Mouse (Mus musculus): ENCODE measurements around the gene Rab10. TPM values are rescaled to one million over a fixed set of nuclear protein-coding genes. Genes with fewer than 3 reads are reported as not detected.

The Rab10 gene
- polyA plus RNA-seq, 1 experiment from 2014 or later = 89.7 TPM

GRCm38 (mm10) chr12:3296056-3296455 is 13.7 kb downstream of the Rab10 start:
- no peaks in the 10 kb centered on the region for H3K27me3 ChIP-seq (ENCODE audit: insufficient read depth, low read length)
- no peak for DNase-seq
- H3K4me1 ChIP-seq (ENCODE audit: insufficient read depth) = no peaks in the 10 kb centered on the region
- no peak overlapping the region for H3K27ac ChIP-seq (ENCODE audit: low read depth)
- TF ChIP-seq CTCF (IDR thresholded peaks at IDR 0.05; ENCODE audit: low read depth) = no peak
- H3K36me3 ChIP-seq (ENCODE audit: insufficient read depth) = peaks cover 6% of the 10 kb centered on the region; the same call in 1 of the 2 replicates
- 81% methylated on average over 2 of the region's 2 CpGs for WGBS
- H3K4me3 ChIP-seq (ENCODE audit: low read depth, low read length) = no peak overlapping the region
- ATAC-seq (ENCODE audit: insufficient read depth) = no peak
- no peak overlapping the region for H3K9ac ChIP-seq
- H3K4me2 ChIP-seq = no peak overlapping the region
- 0 out of 2 replicates have a peak, but pooled peaks cover 2% of the 10 kb centered on the region for H3K9me3 ChIP-seq (ENCODE audit: low read depth, low read length)

- H3K4me3 ChIP-seq (ENCODE audit: low read depth, low read length) = no peak overlapping the region
- ATAC-seq (ENCODE audit: insufficient read depth) = no peak
These were observed 17.9 kb downstream of the Rab10 start for GRCm38 (mm10) chr12:3291849-3292248.

GRCm38 (mm10) chr12:3291038-3291437 is 18.7 kb downstream of the Rab10 start:
- H3K27ac ChIP-seq (ENCODE audit: low read depth) = no peak overlapping the region
- H3K9me3 ChIP-seq (ENCODE audit: low read depth, low read length) = no peaks in the 10 kb centered on the region
- no peaks in the 10 kb centered on the region for H3K4me1 ChIP-seq (ENCODE audit: insufficient read depth)
- H3K27me3 ChIP-seq (ENCODE audit: insufficient read depth, low read length) = no peaks in the 10 kb centered on the region
- 87% methylated on average over 4 of the region's 4 CpGs for WGBS
- no peak for TF ChIP-seq CTCF (IDR thresholded peaks at IDR 0.05; ENCODE audit: low read depth)
- DNase-seq = no peak
- H3K4me2 ChIP-seq = no peak overlapping the region
- H3K9ac ChIP-seq = no peak overlapping the region
- no peak for ATAC-seq (ENCODE audit: insufficient read depth)
- peaks cover 11% of the 10 kb centered on the region; the same call in 1 of the 2 replicates for H3K36me3 ChIP-seq (ENCODE audit: insufficient read depth)
- no peak overlapping the region for H3K4me3 ChIP-seq (ENCODE audit: low read depth, low read length)

More at GRCm38 (mm10) chr12:3291849-3292248, 17.9 kb downstream of the Rab10 start:
- Histone ChIP-seq H3K27ac (ENCODE audit: low read depth) (no peak overlapping the region), H3K4me2 (no peak overlapping the region), H3K27me3 (ENCODE audit: insufficient read depth, low read length) (no peaks in the 10 kb centered on the region), H3K9me3 (ENCODE audit: low read depth, low read length) (no peaks in the 10 kb centered on the region), H3K36me3 (ENCODE audit: insufficient read depth) (peaks cover 11% of the 10 kb centered on the region; the same call in 1 of the 2 replicates), H3K9ac (no peak overlapping the region), H3K4me1 (ENCODE audit: insufficient read depth) (no peaks in the 10 kb centered on the region)
- no peak for TF ChIP-seq CTCF (IDR thresholded peaks at IDR 0.05; ENCODE audit: low read depth)
- 100% methylated on average over 1 of the region's 1 CpGs for WGBS
- DNase-seq = no peak

- TF ChIP-seq CTCF (IDR thresholded peaks at IDR 0.05; ENCODE audit: low read depth) = no peak
- H3K9ac ChIP-seq = no peak overlapping the region
- H3K36me3 ChIP-seq (ENCODE audit: insufficient read depth) = peaks cover 11% of the 10 kb centered on the region; the same call in 1 of the 2 replicates
- no peak overlapping the region for H3K27ac ChIP-seq (ENCODE audit: low read depth)
- DNase-seq (no peak), ATAC-seq (ENCODE audit: insufficient read depth) (no peak)
- no peak overlapping the region for H3K4me2 ChIP-seq
- H3K9me3 ChIP-seq (ENCODE audit: low read depth, low read length) = no peaks in the 10 kb centered on the region
- H3K4me1 ChIP-seq (ENCODE audit: insufficient read depth) = no peaks in the 10 kb centered on the region
- WGBS = 90% methylated on average over 1 of the region's 1 CpGs
- no peaks in the 10 kb centered on the region for H3K27me3 ChIP-seq (ENCODE audit: insufficient read depth, low read length)
- no peak overlapping the region for H3K4me3 ChIP-seq (ENCODE audit: low read depth, low read length)
These were observed 21.3 kb downstream of the Rab10 start for GRCm38 (mm10) chr12:3288440-3288839.

- no peaks in the 10 kb centered on the region for H3K9me3 ChIP-seq (ENCODE audit: low read depth, low read length)
- no peak for TF ChIP-seq CTCF (IDR thresholded peaks at IDR 0.05; ENCODE audit: low read depth)
- WGBS = 53% methylated on average over 1 of the region's 1 CpGs
- no peaks in the 10 kb centered on the region for H3K4me1 ChIP-seq (ENCODE audit: insufficient read depth)
- no peak overlapping the region for H3K9ac ChIP-seq
- no peak overlapping the region for H3K27ac ChIP-seq (ENCODE audit: low read depth)
- H3K4me3 ChIP-seq (ENCODE audit: low read depth, low read length) = no peak overlapping the region
- no peaks in the 10 kb centered on the region for H3K27me3 ChIP-seq (ENCODE audit: insufficient read depth, low read length)
- DNase-seq (no peak), ATAC-seq (ENCODE audit: insufficient read depth) (no peak)
- peaks cover 4% of the 10 kb centered on the region; the same call in 1 of the 2 replicates for H3K36me3 ChIP-seq (ENCODE audit: insufficient read depth)
- no peak overlapping the region for H3K4me2 ChIP-seq
These were observed 23.9 kb downstream of the Rab10 start for GRCm38 (mm10) chr12:3285919-3286318.

GRCm38 (mm10) chr12:3285377-3285776 is 24.4 kb downstream of the Rab10 start:
- TF ChIP-seq CTCF (IDR thresholded peaks at IDR 0.05; ENCODE audit: low read depth) = no peak
- Histone ChIP-seq H3K36me3 (ENCODE audit: insufficient read depth) (no peaks in the 10 kb centered on the region), H3K9ac (no peak overlapping the region), H3K27me3 (ENCODE audit: insufficient read depth, low read length) (no peaks in the 10 kb centered on the region), H3K4me1 (ENCODE audit: insufficient read depth) (no peaks in the 10 kb centered on the region), H3K9me3 (ENCODE audit: low read depth, low read length) (no peaks in the 10 kb centered on the region), H3K4me3 (ENCODE audit: low read depth, low read length) (no peak overlapping the region), H3K27ac (ENCODE audit: low read depth) (no peak overlapping the region), H3K4me2 (no peak overlapping the region)
- WGBS = 87% methylated on average over 6 of the region's 6 CpGs
- ATAC-seq (ENCODE audit: insufficient read depth) (no peak), DNase-seq (no peak)

GRCm38 (mm10) chr12:3284463-3284862 is 25.3 kb downstream of the Rab10 start:
- no peak overlapping the region for H3K9ac ChIP-seq
- no peak for DNase-seq
- no peaks in the 10 kb centered on the region for H3K4me1 ChIP-seq (ENCODE audit: insufficient read depth)
- H3K36me3 ChIP-seq (ENCODE audit: insufficient read depth) = no peaks in the 10 kb centered on the region
- no peak for TF ChIP-seq CTCF (IDR thresholded peaks at IDR 0.05; ENCODE audit: low read depth)
- no peaks in the 10 kb centered on the region for H3K27me3 ChIP-seq (ENCODE audit: insufficient read depth, low read length)
- H3K4me3 ChIP-seq (ENCODE audit: low read depth, low read length) = no peak overlapping the region
- H3K27ac ChIP-seq (ENCODE audit: low read depth) = no peak overlapping the region
- no peak for ATAC-seq (ENCODE audit: insufficient read depth)
- WGBS = 85% methylated on average over 2 of the region's 2 CpGs
- H3K9me3 ChIP-seq (ENCODE audit: low read depth, low read length) = no peaks in the 10 kb centered on the region
- H3K4me2 ChIP-seq = no peak overlapping the region

Data from lung, embryonic 14.5 days (tissue).